Comparison of ENCODE assay signal across 7 mouse cellular contexts in the genomic region with DNA sequence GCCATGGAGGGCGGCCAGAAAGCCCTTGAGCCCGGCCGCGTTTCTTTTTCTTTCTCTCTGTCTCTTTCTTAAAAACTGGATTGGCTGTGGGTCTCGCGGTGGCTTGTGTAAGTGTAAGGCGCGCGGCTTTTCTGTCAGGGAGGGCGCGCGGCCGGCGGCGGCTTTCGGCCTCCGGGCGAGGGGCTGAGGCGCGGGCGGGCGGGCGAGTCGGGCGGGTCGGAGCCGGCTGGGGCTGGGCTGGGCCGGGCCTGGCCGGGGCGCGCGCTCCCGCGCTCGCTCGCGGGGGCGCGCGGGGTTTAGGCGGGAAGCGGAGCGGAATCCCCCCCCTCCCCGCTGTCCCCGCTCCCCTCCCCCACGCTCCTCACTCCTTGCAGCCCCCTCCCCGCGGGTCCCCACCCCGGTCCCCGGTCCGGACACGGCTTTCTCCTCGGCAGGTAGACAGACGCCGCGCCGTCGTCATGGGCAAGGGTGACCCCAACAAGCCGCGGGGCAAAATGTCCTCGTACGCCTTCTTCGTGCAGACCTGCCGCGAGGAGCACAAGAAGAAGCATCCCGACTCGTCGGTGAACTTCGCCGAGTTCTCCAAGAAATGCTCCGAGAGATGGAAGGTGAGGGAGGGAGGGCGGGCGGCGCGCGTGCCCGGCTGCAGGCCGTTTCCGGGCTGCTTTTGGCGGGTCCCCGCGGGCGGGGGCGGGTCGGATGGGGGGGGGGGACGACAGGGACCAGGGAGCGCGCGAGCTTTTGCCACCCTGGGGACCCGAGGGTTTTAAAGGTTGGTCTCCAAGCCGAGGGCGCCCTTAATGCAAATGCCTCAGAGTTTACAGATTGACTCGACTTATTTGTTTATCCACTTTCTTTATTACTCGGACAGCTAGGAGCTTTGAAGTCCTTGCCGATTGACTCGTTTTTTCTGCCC. TPM values are rescaled to one million over a fixed set of nuclear protein-coding genes. Genes with fewer than 3 reads are reported as not detected.
A peak's percentile ranks its signal among the peaks of the same experiment; 100 is the strongest.
DNase-seq lines count a peak whose midpoint lies in the region; ATAC-seq and TF ChIP-seq lines count a peak whose summit lies in the region.

No protein-coding gene starts in this region.

- H3K4me3 ChIP-seq in cerebellum, adult 2 months (replicated peaks; ENCODE audit: insufficient read depth, low read depth, low read length), result peak overlapping the region; percentile 74
- H3K4me3 ChIP-seq in heart, embryonic 14.5 days (ENCODE audit: control insufficient read depth in 1 of 2, insufficient read depth in 1 of 2, low read depth in 1 of 2, low read length in 2 of 2), result peak overlapping the region; percentile 88 to 97
- peak overlapping the region; percentile 94 for H3K4me3 ChIP-seq in midbrain, embryonic 15.5 days

- peaks cover 39% of the 10 kb centered on the region for H3K36me3 ChIP-seq in heart, embryonic 14.5 days (ENCODE audit: control insufficient read depth, insufficient read depth, low read length)
- H3K36me3 ChIP-seq in midbrain, embryonic 15.5 days (replicated peaks), result no peaks in the 10 kb centered on the region

- ATAC-seq in heart, embryonic 14.5 days (ENCODE audit: insufficient number of reproducible peaks, insufficient read depth, low FRiP score, low read depth), result peak; percentile 15; the same call in 1 of the 2 replicates
- peak; percentile 75 for ATAC-seq in midbrain, embryonic 15.5 days (replicated peaks)
- no peak for ATAC-seq in granulocyte monocyte progenitor cell, adult 5-6 weeks (replicated peaks; ENCODE audit: poor library complexity, severe bottlenecking)

- peak overlapping the region; percentile 67 for H3K4me2 ChIP-seq in heart, embryonic 14.5 days (ENCODE audit: low read length)
- H3K4me2 ChIP-seq in midbrain, embryonic 15.5 days, result peak overlapping the region; percentile 93

- no peaks in the 10 kb centered on the region for H3K9me3 ChIP-seq in heart, embryonic 14.5 days (ENCODE audit: control insufficient read depth, low read length)
- H3K9me3 ChIP-seq in midbrain, embryonic 15.5 days, result no peaks in the 10 kb centered on the region

- under 1% methylated on average over 88 of the region's 96 CpGs for WGBS in cerebellum, adult 2 months
- WGBS in heart, embryonic 14.5 days, result 2% methylated on average over 76 of the region's 96 CpGs
- WGBS in midbrain, embryonic 15.5 days, result under 1% methylated on average over 94 of the region's 96 CpGs

- peak; percentile 39 for DNase-seq in 3T3-L1 (ENCODE audit: low read depth, low spot score)
- DNase-seq in B cell, adult 2 months, result peak; percentile 38 to 41
- DNase-seq in cerebellum, adult 2 months, result peak in 1 of 2 experiments; percentile 40
- peak; percentile 40 to 71 for DNase-seq in kidney, postnatal 25 days

- no peaks in the 10 kb centered on the region for H3K4me1 ChIP-seq in cerebellum, adult 2 months (ENCODE audit: control insufficient read depth, insufficient read depth, low read length)
- H3K4me1 ChIP-seq in heart, embryonic 14.5 days (ENCODE audit: control insufficient read depth in 2 of 2, insufficient read depth in 2 of 2, low read length in 2 of 2), result peaks cover 0 to 8% of the 10 kb centered on the region in 2 experiments; a peak in 2 of 4 replicates
- H3K4me1 ChIP-seq in midbrain, embryonic 15.5 days, result no peaks in the 10 kb centered on the region

- no peak for TF ChIP-seq POLR2A in cerebellum, adult 2 months (IDR thresholded peaks at IDR 0.05; ENCODE audit: borderline replicate concordance, insufficient read depth, low read length)

- H3K9ac ChIP-seq in heart, embryonic 14.5 days (ENCODE audit: low read length), result peak overlapping the region; percentile 100
- peak overlapping the region; percentile 88 for H3K9ac ChIP-seq in midbrain, embryonic 15.5 days

- no peaks in the 10 kb centered on the region for H3K27me3 ChIP-seq in cerebellum, adult 2 months (ENCODE audit: control insufficient read depth, insufficient read depth, low read length)
- H3K27me3 ChIP-seq in heart, embryonic 14.5 days (ENCODE audit: control insufficient read depth, insufficient read depth, low read length), result no peaks in the 10 kb centered on the region
- H3K27me3 ChIP-seq in midbrain, embryonic 15.5 days (replicated peaks), result no peaks in the 10 kb centered on the region

- TF ChIP-seq CTCF in cerebellum, adult 2 months (IDR thresholded peaks at IDR 0.05; ENCODE audit: borderline replicate concordance, insufficient read depth, low read depth, low read length), result no peak

- peak overlapping the region; percentile 51 for H3K27ac ChIP-seq in cerebellum, adult 2 months (ENCODE audit: insufficient read depth, low read length)
- H3K27ac ChIP-seq in heart, embryonic 14.5 days (replicated peaks in 1 of 2; ENCODE audit: control insufficient read depth in 1 of 2, insufficient read depth in 1 of 2, low read depth in 2 of 2, low read length in 2 of 2), result peak overlapping the region; percentile 100
- peak overlapping the region; percentile 98 for H3K27ac ChIP-seq in midbrain, embryonic 15.5 days

RNA-seq across cellular contexts. Expression of a gene that starts 0.7 kb away (rescaled TPM):
- 5.5 and 6.0 TPM in 2 replicates for polyA plus RNA-seq in cerebellum, adult 2 months (2012; rRNA removed)
- 244 and 259 TPM in 2 replicates for polyA plus RNA-seq in heart, embryonic 14.5 days (2014; fragmentation: Nextera tagmentation; extraction: Ambion mirVana)
- polyA plus RNA-seq in midbrain, embryonic 15.5 days (2015; fragmentation: Nextera tagmentation; extraction: Ambion mirVana), result 46.1 and 61.2 TPM in 2 replicates
- total RNA-seq in granulocyte monocyte progenitor cell, adult 5-6 weeks (2014; fragmentation: Nextera tagmentation), result 351 and 354 TPM in 2 replicates
- 469 and 554 TPM in 2 replicates for total RNA-seq in granulocyte monocyte progenitor cell, adult 5-6 weeks (2017)

RNA-seq across cellular contexts. Expression of a gene that starts 24.7 kb away (rescaled TPM):
- 12.5 and 14.1 TPM in 2 replicates for polyA plus RNA-seq in cerebellum, adult 2 months (2012; rRNA removed)
- 64.1 and 66.8 TPM in 2 replicates for polyA plus RNA-seq in heart, embryonic 14.5 days (2014; fragmentation: Nextera tagmentation; extraction: Ambion mirVana)
- 32.6 and 33.4 TPM in 2 replicates for polyA plus RNA-seq in midbrain, embryonic 15.5 days (2015; fragmentation: Nextera tagmentation; extraction: Ambion mirVana)
- total RNA-seq in granulocyte monocyte progenitor cell, adult 5-6 weeks (2014; fragmentation: Nextera tagmentation), result 21.9 and 24.6 TPM in 2 replicates
- total RNA-seq in granulocyte monocyte progenitor cell, adult 5-6 weeks (2017), result 73.7 and 93.3 TPM in 2 replicates

RNA-seq across cellular contexts. Expression of a gene that starts 56.7 kb away (rescaled TPM):
- 74.3 and 79.5 TPM in 2 replicates for polyA plus RNA-seq in cerebellum, adult 2 months (2012; rRNA removed)
- polyA plus RNA-seq in heart, embryonic 14.5 days (2014; fragmentation: Nextera tagmentation; extraction: Ambion mirVana), result 1.0 and 1.8 TPM in 2 replicates
- polyA plus RNA-seq in midbrain, embryonic 15.5 days (2015; fragmentation: Nextera tagmentation; extraction: Ambion mirVana), result 8.1 and 8.5 TPM in 2 replicates
- not detected in 2 replicates for total RNA-seq in granulocyte monocyte progenitor cell, adult 5-6 weeks (2014; fragmentation: Nextera tagmentation)
- total RNA-seq in granulocyte monocyte progenitor cell, adult 5-6 weeks (2017), result not detected in 2 replicates
